Mouse (Mus musculus) lung, postnatal 0 days (tissue): ENCODE measurements around the gene Ccdc163.

Experiments used
- CTCF ChIP-seq: IDR thresholded peaks from 2 replicates; pipeline ENCODE4 v1.5.1; 2016; ENCODE audit warnings: antibody characterized with exemption, mild to moderate bottlenecking
- EP300 ChIP-seq: IDR thresholded peaks from 2 replicates; pipeline ENCODE4 v1.6.1; 2016; ENCODE audit warnings: antibody characterized with exemption, mild to moderate bottlenecking, control low read depth

- no peak for TF ChIP-seq CTCF
- no peak for TF ChIP-seq EP300
Measured at GRCm38 (mm10) chr4:116661998-116662397, 46.3 kb upstream of the Ccdc163 start.
